Mouse (Mus musculus): ENCODE measurements at regions not wholly inside any gene's neighbourhood (a gene's known extent, or its start where the extent isn't known, plus 50 kb on each side); places are given as distances from the start of the nearest gene placed in this dataset.
"Not testable (repeated sequence)": the region's sequence is repeated elsewhere in the genome, so short reads cannot be mapped to it uniquely, and the experiment has no call there.

DNA sequence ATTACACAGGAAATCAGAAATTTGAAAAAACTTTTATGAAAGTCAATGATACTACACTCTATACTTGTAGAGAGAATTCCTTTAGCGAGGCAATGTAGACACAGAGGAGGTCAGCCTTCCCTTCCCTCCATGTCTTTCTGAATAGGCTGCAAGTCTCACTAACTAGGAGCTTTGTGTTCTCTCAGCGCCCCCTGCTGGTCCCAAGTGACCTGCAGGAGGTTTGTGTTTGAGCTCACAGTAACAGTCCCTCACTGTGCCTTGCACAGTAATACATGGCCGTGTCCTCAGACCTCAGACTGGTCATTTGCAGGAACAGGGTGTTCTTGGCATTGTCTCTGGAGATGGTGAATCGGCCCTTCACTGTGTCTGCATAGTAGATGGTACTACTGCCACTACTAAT, 315.2 kb downstream of the Adam6a start:
- Histone ChIP-seq H3K4me3 (ENCODE audit: insufficient read depth, low read depth, low read length) (no peak overlapping the region), H3K27me3 (replicated peaks; ENCODE audit: control insufficient read depth, insufficient read depth, low read length) (no peaks in the 10 kb centered on the region), H3K27ac (ENCODE audit: insufficient read depth, low read depth, low read length) (no peak overlapping the region), H3K4me1 (ENCODE audit: control insufficient read depth, insufficient read depth, low read length) (no peaks in the 10 kb centered on the region), H3K36me3 (ENCODE audit: control insufficient read depth, insufficient read depth, low read length) (no peaks in the 10 kb centered on the region)
- DNase-seq: peak; percentile 52
- TF ChIP-seq CTCF (conservative IDR thresholded peaks at IDR 0.05; ENCODE audit: insufficient read depth, insufficient read length, low read depth, low read length) (peak; percentile 48), POLR2A (IDR thresholded peaks at IDR 0.05; ENCODE audit: low read depth, low read length) (no peak)
- 42% methylated on average over 4 of the region's 4 CpGs for WGBS

- TF ChIP-seq CTCF (conservative IDR thresholded peaks at IDR 0.05; ENCODE audit: insufficient read depth, insufficient read length, low read depth, low read length) (peak; percentile 46), POLR2A (IDR thresholded peaks at IDR 0.05; ENCODE audit: low read depth, low read length) (no peak)
- 24% methylated on average over 2 of the region's 2 CpGs for WGBS
- Histone ChIP-seq H3K36me3 (ENCODE audit: control insufficient read depth, insufficient read depth, low read length) (no peaks in the 10 kb centered on the region), H3K27ac (ENCODE audit: insufficient read depth, low read depth, low read length) (no peak overlapping the region), H3K4me1 (ENCODE audit: control insufficient read depth, insufficient read depth, low read length) (no peaks in the 10 kb centered on the region), H3K4me3 (ENCODE audit: insufficient read depth, low read depth, low read length) (no peak overlapping the region), H3K27me3 (replicated peaks; ENCODE audit: control insufficient read depth, insufficient read depth, low read length) (no peaks in the 10 kb centered on the region)
- DNase-seq: peak; percentile 13
Measured at GRCm38 (mm10) chr12:113878826-113879225, 335.1 kb downstream of the Adam6a start.

GRCm38 (mm10) chr12:113896152-113896551, 352.4 kb downstream of the Adam6a start:
- Histone ChIP-seq H3K27me3 (replicated peaks; ENCODE audit: control insufficient read depth, insufficient read depth, low read length) (no peaks in the 10 kb centered on the region), H3K36me3 (ENCODE audit: control insufficient read depth, insufficient read depth, low read length) (no peaks in the 10 kb centered on the region), H3K4me3 (ENCODE audit: insufficient read depth, low read depth, low read length) (no peak overlapping the region), H3K4me1 (ENCODE audit: control insufficient read depth, insufficient read depth, low read length) (no peaks in the 10 kb centered on the region), H3K27ac (ENCODE audit: insufficient read depth, low read depth, low read length) (no peak overlapping the region)
- WGBS: 33% methylated on average over 4 of the region's 4 CpGs
- TF ChIP-seq POLR2A (IDR thresholded peaks at IDR 0.05; ENCODE audit: low read depth, low read length): no peak
- TF ChIP-seq CTCF (conservative IDR thresholded peaks at IDR 0.05; ENCODE audit: insufficient read depth, insufficient read length, low read depth, low read length): peak; percentile 44; the same call in 1 of the 2 replicates
- DNase-seq: no peak

DNA sequence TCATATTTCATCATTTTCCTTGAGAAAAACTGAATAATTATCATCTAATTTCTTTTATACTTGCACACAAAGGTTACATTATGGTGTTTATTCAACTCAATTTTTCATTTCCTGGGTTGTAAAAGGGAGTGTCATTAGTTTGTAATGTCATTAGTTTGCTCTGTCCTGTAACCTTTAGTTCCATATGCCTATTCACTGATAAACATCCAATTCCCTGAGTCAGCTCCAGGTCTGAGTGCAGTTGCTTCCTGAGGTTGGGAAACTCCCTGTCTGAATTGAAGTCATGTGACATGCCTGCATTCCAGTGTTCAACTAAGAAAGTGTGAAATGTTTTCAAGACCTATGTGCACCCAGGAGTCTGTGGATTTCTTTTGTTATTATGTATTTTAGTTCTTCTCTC, 362.8 kb downstream of the Adam6a start:
- no peak for DNase-seq
- TF ChIP-seq CTCF (conservative IDR thresholded peaks at IDR 0.05; ENCODE audit: insufficient read depth, insufficient read length, low read depth, low read length): no peak
- TF ChIP-seq POLR2A (IDR thresholded peaks at IDR 0.05; ENCODE audit: low read depth, low read length): no peak
- H3K4me3 ChIP-seq (ENCODE audit: insufficient read depth, low read depth, low read length): no peak overlapping the region
- no peak overlapping the region for H3K27ac ChIP-seq (ENCODE audit: insufficient read depth, low read depth, low read length)
- no peaks in the 10 kb centered on the region for H3K27me3 ChIP-seq (replicated peaks; ENCODE audit: control insufficient read depth, insufficient read depth, low read length)
- no peaks in the 10 kb centered on the region for H3K36me3 ChIP-seq (ENCODE audit: control insufficient read depth, insufficient read depth, low read length)
- H3K4me1 ChIP-seq (ENCODE audit: control insufficient read depth, insufficient read depth, low read length): no peaks in the 10 kb centered on the region

DNA sequence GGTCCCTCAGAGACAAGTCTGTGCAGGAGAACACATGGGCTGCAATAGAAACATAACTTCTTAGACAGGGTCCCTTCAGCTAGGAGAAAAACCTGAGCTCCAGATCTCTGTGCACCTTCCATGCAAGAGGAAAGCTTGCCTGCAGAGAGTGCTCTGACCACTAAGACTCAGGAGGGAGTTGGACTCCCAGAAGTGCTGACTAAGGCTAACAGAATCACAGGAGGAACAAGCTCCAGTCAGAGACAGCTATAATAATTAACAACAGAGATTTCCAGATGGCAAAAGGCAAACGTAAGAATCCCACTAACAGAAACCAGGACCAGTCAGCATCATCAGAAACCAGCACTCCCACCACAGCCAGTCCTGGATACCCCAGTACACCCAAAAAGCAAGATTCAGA, 364.0 kb downstream of the Adam6a start:
- peak; percentile 73 for DNase-seq
- no peak for TF ChIP-seq POLR2A (IDR thresholded peaks at IDR 0.05; ENCODE audit: low read depth, low read length)
- Histone ChIP-seq H3K27ac (ENCODE audit: insufficient read depth, low read depth, low read length) (no peak overlapping the region), H3K4me1 (ENCODE audit: control insufficient read depth, insufficient read depth, low read length) (no peaks in the 10 kb centered on the region), H3K27me3 (replicated peaks; ENCODE audit: control insufficient read depth, insufficient read depth, low read length) (no peaks in the 10 kb centered on the region), H3K36me3 (ENCODE audit: control insufficient read depth, insufficient read depth, low read length) (no peaks in the 10 kb centered on the region), H3K4me3 (ENCODE audit: insufficient read depth, low read depth, low read length) (no peak overlapping the region)
- 40% methylated on average over 1 of the region's 1 CpGs for WGBS

DNA sequence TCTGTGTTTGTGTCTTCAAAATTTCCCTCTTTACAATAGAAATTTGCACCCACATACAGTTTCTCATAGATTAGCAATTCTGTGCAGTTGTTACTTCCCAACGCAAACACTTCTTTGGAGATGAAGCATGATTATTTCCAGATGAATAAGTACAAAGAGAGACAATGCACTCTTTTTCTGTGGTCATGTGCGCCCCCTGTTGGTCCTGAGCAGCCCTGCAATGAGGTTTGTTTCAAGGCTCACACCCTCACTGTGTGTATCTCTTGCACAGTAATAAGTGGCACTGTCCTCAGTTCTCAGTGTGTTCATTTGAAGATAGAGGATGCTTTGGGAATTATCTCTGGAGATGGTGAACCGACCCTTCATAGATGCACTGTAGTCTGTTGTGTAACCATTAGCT, 368.1 kb downstream of the Adam6a start:
- Histone ChIP-seq H3K27me3 (replicated peaks; ENCODE audit: control insufficient read depth, insufficient read depth, low read length) (no peaks in the 10 kb centered on the region), H3K4me1 (ENCODE audit: control insufficient read depth, insufficient read depth, low read length) (no peaks in the 10 kb centered on the region), H3K36me3 (ENCODE audit: control insufficient read depth, insufficient read depth, low read length) (no peaks in the 10 kb centered on the region), H3K27ac (ENCODE audit: insufficient read depth, low read depth, low read length) (no peak overlapping the region), H3K4me3 (ENCODE audit: insufficient read depth, low read depth, low read length) (no peak overlapping the region)
- TF ChIP-seq POLR2A (IDR thresholded peaks at IDR 0.05; ENCODE audit: low read depth, low read length): no peak
- peak; percentile 64 for TF ChIP-seq CTCF (conservative IDR thresholded peaks at IDR 0.05; ENCODE audit: insufficient read depth, insufficient read length, low read depth, low read length)
- 31% methylated on average over 3 of the region's 3 CpGs for WGBS
- DNase-seq: peak; percentile 45

DNA sequence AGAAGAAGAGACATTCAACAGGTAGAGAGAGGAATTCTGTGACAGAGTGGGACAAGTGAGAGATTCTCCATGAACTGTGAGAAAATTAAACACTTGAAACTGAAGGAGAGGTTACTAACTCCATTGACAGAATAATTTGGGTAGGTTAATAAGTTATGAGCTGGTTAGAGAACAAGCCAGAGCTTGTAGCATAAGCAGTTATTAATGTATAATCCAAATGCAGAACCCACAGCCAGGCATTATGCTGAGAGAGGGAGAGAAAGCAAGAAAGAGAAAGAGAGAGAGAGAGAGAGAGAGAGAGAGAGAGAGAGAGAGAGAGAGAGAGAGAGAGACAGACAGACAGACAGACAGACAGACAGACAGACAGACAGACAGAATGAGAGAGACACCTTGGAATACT, 397.0 kb downstream of the Adam6a start:
- DNase-seq: peak; percentile 95
- no peak for TF ChIP-seq POLR2A (IDR thresholded peaks at IDR 0.05; ENCODE audit: low read depth, low read length)
- no peak for TF ChIP-seq CTCF (conservative IDR thresholded peaks at IDR 0.05; ENCODE audit: insufficient read depth, insufficient read length, low read depth, low read length)
- no peak overlapping the region for H3K27ac ChIP-seq (ENCODE audit: insufficient read depth, low read depth, low read length)
- H3K4me3 ChIP-seq (ENCODE audit: insufficient read depth, low read depth, low read length): no peak overlapping the region
- no peaks in the 10 kb centered on the region for H3K36me3 ChIP-seq (ENCODE audit: control insufficient read depth, insufficient read depth, low read length)
- H3K27me3 ChIP-seq (replicated peaks; ENCODE audit: control insufficient read depth, insufficient read depth, low read length): no peaks in the 10 kb centered on the region
- no peaks in the 10 kb centered on the region for H3K4me1 ChIP-seq (ENCODE audit: control insufficient read depth, insufficient read depth, low read length)

- H3K4me3 ChIP-seq (ENCODE audit: insufficient read depth, low read depth, low read length); H3K36me3 ChIP-seq (ENCODE audit: control insufficient read depth, insufficient read depth, low read length); H3K27ac ChIP-seq (ENCODE audit: insufficient read depth, low read depth, low read length); H3K27me3 ChIP-seq (replicated peaks; ENCODE audit: control insufficient read depth, insufficient read depth, low read length); H3K4me1 ChIP-seq (ENCODE audit: control insufficient read depth, insufficient read depth, low read length): not testable (repeated sequence)
- WGBS: 41% methylated on average over 1 of the region's 1 CpGs
- DNase-seq: peak; percentile 85
Measured at GRCm38 (mm10) chr12:113943661-113944327, 400.1 kb downstream of the Adam6a start.

GRCm38 (mm10) chr12:113945786-113946185, 402.1 kb downstream of the Adam6a start:
- H3K4me1 ChIP-seq (ENCODE audit: control insufficient read depth, insufficient read depth, low read length); H3K36me3 ChIP-seq (ENCODE audit: control insufficient read depth, insufficient read depth, low read length); H3K27ac ChIP-seq (ENCODE audit: insufficient read depth, low read depth, low read length); H3K4me3 ChIP-seq (ENCODE audit: insufficient read depth, low read depth, low read length); H3K27me3 ChIP-seq (replicated peaks; ENCODE audit: control insufficient read depth, insufficient read depth, low read length): not testable (repeated sequence)
- 83% methylated on average over 1 of the region's 1 CpGs for WGBS
- peak; percentile 89 for DNase-seq

Data from kidney, adult 2 months (tissue).